Mouse (Mus musculus) cerebellum, postnatal 4 days (tissue): ENCODE measurements around the gene Slc25a23.
A peak's percentile ranks its signal among the peaks of the same experiment; 100 is the strongest.

ENCODE experiments used
- DNase-seq, 2 experiments: peaks; one replicate each; pipeline ENCODE4 v3.0.0; 2022; ENCODE audit warnings: low spot score in 2 of 2, mixed read lengths in 1 of 2

The Slc25a23 gene

DNA sequence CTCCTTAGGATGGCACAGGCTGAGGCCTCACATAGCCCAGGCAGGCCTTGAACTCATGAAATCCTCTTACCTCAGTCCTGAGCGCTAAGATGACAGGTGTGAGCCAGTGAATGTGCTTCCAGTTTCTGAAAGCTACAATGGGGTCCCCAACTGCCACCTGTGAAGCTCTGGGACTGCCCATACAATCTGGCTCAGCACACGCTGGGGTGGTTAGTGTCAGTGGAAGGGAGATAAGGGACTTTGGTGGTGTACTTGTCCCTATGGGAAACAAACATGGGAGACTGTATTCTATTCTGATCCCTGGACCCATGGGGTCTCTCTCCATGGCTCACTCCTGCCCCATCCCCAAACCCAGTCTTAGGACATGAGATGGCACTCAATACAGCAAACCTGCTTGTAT is 40.0 kb downstream of the Slc25a23 start:
- DNase-seq: no peak

DNA sequence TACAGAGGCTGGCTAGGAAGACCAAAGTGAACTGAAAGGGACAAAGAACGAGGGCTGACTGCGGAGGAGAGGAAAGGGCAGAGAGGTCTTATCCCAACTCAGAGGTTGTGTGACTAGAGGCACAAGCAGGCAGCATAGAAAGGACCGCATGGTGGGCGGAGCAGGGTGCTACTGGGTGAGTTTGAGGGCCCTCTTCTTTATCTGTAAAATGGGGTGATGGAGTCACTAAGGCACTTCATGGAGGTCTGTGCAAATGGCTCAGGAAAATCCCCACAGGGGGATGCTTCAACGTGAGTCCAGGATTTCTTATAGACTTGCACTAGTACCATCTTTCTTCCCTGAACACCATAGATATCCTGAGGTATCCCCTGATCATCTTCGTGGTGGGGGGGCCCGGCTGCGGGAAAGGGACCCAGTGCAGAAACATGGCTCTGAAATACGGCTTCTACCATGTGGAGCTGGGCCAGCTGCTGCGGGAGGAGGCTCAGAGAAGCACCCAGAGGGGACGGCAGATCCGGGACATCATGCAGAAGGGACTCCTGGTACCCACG is 47.3 kb downstream of the Slc25a23 start:
- no peak for DNase-seq

DNA sequence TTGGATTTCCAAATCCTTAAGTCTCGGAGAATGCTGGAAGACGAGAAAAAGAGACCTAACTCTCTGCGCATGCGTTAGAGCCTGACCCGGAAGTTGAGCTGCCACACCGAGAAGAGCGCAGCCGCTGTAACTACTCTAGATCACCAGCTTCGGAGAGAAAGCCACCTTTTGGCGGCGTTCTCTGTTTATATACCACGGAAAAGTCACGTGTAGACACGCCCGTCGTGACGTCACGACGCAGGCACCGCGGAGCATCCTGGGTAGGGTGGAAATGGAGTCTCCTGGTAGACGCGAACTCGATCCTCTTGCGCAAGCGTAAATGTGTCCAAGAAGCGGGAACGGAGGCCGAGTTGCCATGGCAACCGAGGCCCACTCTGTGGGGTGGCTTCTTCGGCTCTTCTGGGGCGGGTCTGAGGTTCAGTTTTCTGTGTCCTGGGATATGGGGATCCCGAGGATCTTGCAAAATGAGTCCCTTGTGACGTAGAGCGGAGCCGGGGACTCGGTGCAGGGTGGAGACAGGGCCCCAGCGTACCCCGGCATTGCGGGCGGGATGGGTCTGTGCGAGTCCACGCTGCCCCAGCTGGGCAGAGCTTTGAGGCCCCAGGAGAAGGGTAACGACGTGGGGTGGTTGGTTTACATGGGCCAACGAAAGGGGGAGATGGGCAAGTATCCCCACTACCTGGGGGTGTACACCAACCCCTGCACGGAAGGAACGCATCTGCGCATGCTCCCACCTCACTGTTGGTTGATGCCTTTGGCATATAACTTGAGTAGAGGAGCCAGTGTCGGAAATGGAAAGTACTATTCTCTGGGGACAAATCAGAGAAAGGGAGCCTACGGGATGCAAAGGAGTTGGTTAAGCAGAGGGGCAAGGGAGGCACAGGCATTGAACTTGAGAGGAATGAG is 48.2 kb downstream of the Slc25a23 start, which contains the start of the genes Gtf2f1 and Gm17949:
Gene Gtf2f1 (minus strand): TSS at position 53 of the 906 bp plus-strand sequence.
Gene Gm17949 (plus strand): TSS at position 234 of the 906 bp plus-strand sequence.
- DNase-seq: peak; percentile 78 to 96

DNA sequence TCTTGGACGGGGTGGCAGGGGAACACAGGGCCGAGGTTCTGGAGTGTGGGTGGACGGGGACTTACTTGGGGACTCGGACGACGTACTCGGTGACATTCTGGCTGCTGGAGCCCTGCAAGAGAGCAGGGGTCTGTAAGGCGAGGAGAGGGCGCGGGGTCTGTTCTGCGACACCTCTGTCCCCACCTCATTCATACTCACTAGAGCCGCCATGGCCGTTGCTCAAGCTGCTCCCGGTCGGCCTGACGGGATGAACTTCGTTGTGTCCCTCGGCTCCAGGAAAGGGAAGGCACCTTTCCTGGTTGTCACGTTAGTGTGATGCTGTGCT is 48.8 kb downstream of the Slc25a23 start:
- no peak for DNase-seq

DNA sequence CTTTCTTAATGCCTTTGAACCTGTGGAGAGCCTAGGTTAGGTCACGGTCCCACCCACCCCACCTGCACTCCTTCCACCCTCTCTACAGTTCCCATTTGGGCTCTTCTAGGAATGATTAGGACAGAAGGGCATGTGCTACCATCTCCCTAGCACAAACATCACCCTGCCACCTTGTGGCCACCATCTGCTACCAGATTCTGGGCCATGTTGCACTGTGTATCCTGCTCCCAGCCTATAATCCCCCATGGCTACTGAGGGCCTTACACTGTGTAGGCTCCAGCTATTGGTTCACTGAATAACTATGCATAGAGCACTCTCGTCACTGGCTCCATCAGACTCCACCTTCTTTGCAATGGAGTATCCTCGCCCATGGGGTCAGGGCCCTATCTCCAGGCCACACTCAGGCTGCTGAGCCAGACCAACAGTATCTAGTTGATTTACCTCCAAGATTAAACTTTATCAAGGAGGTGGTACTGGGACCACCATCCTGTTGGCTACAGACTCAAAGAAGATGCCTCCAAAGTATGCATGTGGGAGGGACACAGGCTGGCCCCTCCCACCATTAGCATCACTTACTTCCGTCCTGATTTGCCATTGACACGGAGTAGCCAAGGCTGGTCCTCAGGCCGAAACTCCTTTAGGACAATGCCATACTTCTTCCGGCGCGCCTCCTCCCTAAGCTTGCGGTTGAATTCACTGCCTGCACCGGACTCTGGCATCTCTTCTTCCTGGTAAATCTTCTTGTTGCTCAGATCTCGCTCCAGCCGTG is 52.3 kb downstream of the Slc25a23 start:
- no peak for DNase-seq

DNA sequence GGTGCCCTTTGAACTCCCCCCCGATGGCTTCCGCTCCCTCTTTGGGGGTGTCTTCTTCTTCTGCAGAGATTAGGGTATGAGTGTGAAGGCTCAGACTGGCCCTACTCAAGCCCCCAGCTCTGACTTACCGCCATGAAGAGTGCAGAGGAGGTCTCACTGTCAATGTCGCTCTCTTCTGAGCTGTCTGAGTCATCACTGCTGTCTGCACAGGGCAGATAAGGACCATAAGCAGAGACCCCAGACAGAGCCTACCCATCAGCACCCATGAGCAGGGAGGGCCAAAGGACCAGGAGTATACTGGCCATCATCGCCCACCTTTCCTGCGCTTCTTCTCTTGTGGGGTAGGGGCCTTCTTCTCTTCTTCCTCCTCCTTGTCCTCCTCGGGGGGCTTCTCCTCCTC is 55.7 kb downstream of the Slc25a23 start:
- no peak for DNase-seq

DNA sequence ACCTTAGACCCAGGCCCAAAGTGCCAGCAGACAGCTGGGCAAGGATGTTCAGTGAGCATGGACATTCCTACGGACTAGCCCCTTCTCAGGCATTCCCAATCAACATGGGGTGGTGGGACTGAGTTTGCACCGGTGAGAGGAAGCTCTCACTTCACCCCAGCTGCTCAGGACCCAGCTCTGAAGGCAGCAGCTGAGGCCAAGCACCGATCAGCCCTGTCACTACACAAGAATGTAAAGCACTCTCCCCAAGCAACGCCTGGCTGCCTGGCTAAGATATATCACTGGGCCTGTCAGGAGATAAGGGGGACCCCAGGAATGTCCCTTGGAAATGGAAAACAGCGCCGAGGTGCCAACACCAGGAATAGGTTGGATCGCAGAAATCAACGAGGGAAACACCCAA is 58.4 kb downstream of the Slc25a23 start:
- DNase-seq: no peak

DNA sequence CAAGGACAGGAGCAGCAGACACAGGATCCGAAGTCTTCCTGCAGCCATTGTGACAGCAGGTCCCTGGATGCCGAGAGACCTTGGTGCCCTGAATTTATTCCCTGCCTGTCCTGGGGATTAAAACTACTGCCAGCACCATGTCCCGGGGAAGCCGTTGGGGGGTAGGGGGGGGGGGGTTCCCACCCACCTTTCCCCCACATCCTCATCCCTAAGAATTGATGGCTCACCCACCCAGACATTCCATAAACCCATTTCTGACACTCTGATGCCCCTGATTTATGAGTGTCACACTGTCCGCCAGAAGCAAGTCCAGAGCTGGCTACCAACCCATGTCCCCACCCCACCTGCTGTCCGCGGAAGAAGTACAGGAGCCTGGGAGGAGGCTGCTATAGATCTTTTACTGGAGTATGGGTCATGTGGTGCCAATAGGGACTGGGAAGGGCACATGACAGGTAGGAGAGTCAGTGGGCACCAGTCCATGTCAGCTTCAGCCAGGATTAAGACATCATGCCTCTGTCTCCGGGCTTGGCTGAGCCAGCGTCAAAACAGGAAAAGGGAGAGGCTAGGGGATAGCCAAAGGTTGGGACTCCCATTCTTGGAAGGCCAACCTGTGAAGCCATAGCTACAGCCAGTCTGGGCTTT is 59.6 kb downstream of the Slc25a23 start, which contains the start of gene Pspn:
Gene Pspn (minus strand): TSS at position 51 of the 642 bp plus-strand sequence.
- no peak for DNase-seq

DNA sequence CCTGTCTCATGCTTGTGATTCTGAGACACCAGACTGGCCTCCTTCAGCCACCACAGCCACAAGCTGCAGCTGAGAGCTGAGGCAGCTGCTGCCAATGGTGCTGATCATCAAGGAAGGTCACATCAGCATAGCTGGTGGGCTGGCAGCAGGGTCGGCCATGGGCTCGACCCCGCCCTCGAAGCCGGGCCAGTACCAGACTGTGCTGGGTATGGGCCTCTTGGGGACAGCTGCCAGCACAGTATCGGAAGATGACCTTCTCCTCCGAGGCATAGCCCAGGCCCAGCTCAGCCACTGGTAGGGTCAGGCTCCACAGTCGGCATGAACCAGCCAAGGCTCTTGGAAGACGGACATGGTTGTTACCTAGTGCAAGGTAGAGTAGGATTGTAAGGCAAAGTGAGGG is 60.2 kb downstream of the Slc25a23 start:
- no peak for DNase-seq

DNA sequence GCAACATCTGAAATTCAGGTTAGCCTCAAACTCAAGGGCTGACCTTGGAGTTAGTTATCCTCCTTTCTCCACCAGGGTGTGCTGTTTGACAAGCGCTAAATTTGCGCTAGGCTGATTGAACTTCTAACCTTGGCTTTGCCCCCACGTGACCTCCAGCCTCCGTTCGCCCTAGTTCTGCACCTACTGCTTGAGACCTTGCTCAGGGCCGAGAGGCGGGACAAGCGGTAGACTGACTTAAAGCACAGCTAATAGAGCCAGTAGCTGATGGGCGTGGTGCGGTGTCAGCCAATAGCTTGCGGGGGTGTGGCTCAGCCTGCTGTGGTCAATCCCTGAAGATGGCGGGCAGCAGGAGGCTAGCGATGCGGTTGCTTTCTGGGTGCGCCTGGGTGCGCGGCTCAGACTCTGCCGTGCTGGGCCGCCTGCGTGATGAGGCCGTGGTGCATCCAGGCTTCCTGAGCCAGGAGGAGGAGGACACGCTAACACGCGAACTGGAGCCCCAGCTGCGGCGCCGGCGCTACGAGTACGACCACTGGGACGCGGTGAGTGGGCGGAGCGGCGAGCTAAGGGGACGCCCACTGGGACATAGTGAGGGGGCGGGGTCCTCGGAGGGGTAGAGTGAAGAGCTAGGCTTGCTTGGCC is 62.5 kb downstream of the Slc25a23 start, which contains the start of gene Alkbh7:
Gene Alkbh7 (plus strand): TSS at position 311 of the 639 bp plus-strand sequence.
- DNase-seq: peak; percentile 74 to 86

DNA sequence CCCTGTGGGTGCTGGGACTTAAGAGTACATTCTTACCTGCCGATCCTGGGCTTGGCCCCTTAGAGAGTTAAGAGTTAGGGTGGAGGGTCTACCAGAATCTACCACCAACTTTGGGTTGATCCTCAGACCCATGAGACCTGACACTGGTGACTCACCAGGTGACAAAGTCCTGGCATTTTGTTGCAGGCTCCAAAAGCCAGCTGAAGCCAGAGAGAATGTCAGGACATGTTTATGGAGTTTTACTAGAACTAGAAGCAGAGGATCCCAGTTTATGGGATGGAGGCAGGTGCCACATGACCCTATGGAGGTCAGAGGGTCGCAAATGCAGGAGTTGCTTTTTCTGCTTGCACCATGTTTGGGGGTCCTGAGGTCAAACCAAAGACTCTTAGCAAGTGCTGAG is 63.2 kb downstream of the Slc25a23 start:
- no peak for DNase-seq

DNA sequence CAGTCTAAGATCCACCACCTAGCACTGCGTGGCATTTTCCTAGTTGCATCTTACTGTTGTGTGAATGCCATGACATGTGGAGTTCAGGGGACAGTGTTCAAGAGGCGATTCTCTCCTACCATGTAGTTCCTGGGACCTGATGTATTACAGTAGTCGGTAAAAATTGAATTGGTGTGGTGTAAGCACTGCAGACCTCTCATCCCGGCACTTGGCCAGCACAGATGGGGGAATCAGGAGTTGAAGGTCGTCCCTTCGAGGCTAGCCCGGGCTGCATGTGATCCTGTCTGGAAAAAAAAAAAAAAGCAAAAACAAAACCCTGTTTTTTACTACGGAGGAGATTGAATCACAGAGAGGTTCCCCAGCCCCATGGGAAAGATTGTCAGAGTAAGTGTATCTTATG is 64.6 kb downstream of the Slc25a23 start:
- DNase-seq: no peak
